Comparison of ENCODE assay signal across 10 mouse cellular contexts in the genomic region with DNA sequence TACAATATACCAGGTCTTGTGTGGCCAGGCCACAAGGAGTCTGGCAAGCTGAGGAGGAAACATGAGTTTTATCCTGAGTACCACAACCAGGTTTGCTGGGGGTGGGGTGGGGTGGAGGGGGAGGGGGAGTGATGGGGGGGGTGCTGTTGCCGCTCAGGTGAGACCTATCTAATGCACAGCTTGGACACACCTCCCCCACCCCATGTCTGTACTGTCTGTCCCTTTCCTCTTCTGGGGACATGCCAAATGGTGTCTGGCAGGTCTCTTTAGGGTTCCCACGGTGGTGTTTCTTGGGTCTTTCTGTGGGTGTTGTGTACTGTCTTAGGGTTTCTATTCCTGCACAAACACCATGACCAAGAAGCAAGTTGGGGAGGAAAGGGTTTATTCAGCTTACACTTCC. TPM values are rescaled to one million over a fixed set of nuclear protein-coding genes. Genes with fewer than 3 reads are reported as not detected.
DNase-seq lines count a peak whose midpoint lies in the region; ATAC-seq and TF ChIP-seq lines count a peak whose summit lies in the region.
"Had no signal": no experiment of that assay in that cellular context is flagged by ENCODE, and none has a peak within 500 bp of the region (broad histone marks: within the 10 kb centered on the region; RNA-seq: fewer than 3 reads in every experiment).

No protein-coding gene starts in this region.

- TF ChIP-seq POLR2A in kidney, adult 2 months (IDR thresholded peaks at IDR 0.05; ENCODE audit: low read depth, low read length) = no peak

- peak; percentile 71 for DNase-seq in cerebellum, adult 11-12 months
- DNase-seq in heart, adult 18-20 months = no peak
- DNase-seq in neural tube, embryonic 10.5 days (ENCODE audit: extremely low spot score, low spot score) = no peak
- DNase-seq in testis, postnatal 10 days (ENCODE audit: low spot score) = no peak
- DNase-seq in kidney, adult 2 months = no peak

- no peak overlapping the region for H3K27ac ChIP-seq in heart, embryonic 11.5 days (ENCODE audit: low read depth, low read length)
- H3K27ac ChIP-seq in neural tube, embryonic 13.5 days (replicated peaks) = peak overlapping the region; percentile 71
- H3K27ac ChIP-seq in kidney, adult 2 months (ENCODE audit: insufficient read depth, low read depth, low read length) = no peak overlapping the region

- no peak for TF ChIP-seq CTCF in kidney, adult 2 months (conservative IDR thresholded peaks at IDR 0.05; ENCODE audit: insufficient read depth, insufficient read length, low read depth, low read length)

- peaks cover 26% of the 10 kb centered on the region for H3K4me1 ChIP-seq in heart, embryonic 11.5 days (ENCODE audit: control insufficient read depth, insufficient read depth, low read length)
- H3K4me1 ChIP-seq in neural tube, embryonic 13.5 days (replicated peaks) = peaks cover 77% of the 10 kb centered on the region
- H3K4me1 ChIP-seq in kidney, adult 2 months (ENCODE audit: control insufficient read depth, insufficient read depth, low read length) = no peaks in the 10 kb centered on the region; the same call in 1 of the 2 replicates

- no peaks in the 10 kb centered on the region for H3K36me3 ChIP-seq in heart, embryonic 11.5 days (ENCODE audit: control insufficient read depth, insufficient read depth, low read length)
- peaks cover 6% of the 10 kb centered on the region; the same call in 1 of the 2 replicates for H3K36me3 ChIP-seq in neural tube, embryonic 13.5 days
- H3K36me3 ChIP-seq in kidney, adult 2 months (ENCODE audit: control insufficient read depth, insufficient read depth, low read length) = no peaks in the 10 kb centered on the region
- H3K36me3 ChIP-seq: intestine, embryonic 15.5 days had no signal

- ATAC-seq in cerebellum, adult (ENCODE audit: insufficient number of reproducible peaks, low FRiP score, low TSS enrichment) = no peak
- no peak for ATAC-seq in heart, embryonic 11.5 days (replicated peaks; ENCODE audit: insufficient number of reproducible peaks, low FRiP score, low TSS enrichment)
- ATAC-seq in neural tube, embryonic 13.5 days (ENCODE audit: low read depth) = no peak
- ATAC-seq: intestine, embryonic 15.5 days had no signal

- 72% methylated on average over 2 of the region's 2 CpGs for WGBS in heart, embryonic 11.5 days (ENCODE audit: insufficient replicate concordance)
- 79% methylated on average over 2 of the region's 2 CpGs for WGBS in neural tube, embryonic 13.5 days
- 54% methylated on average over 2 of the region's 2 CpGs for WGBS in kidney, adult 2 months

- no peaks in the 10 kb centered on the region for H3K9me3 ChIP-seq in heart, embryonic 11.5 days (replicated peaks; ENCODE audit: control insufficient read depth, low read length)
- no peaks in the 10 kb centered on the region for H3K9me3 ChIP-seq in neural tube, embryonic 13.5 days
- H3K9me3 ChIP-seq: heart, embryonic 10.5 days; intestine, embryonic 15.5 days had no signal

- no peak overlapping the region for H3K9ac ChIP-seq in heart, embryonic 11.5 days (ENCODE audit: low read depth, low read length)
- H3K9ac ChIP-seq in neural tube, embryonic 13.5 days = no peak overlapping the region
- H3K9ac ChIP-seq: intestine, embryonic 15.5 days had no signal

- H3K4me3 ChIP-seq in heart, embryonic 11.5 days (ENCODE audit: low read depth, low read length) = no peak overlapping the region
- H3K4me3 ChIP-seq in neural tube, embryonic 13.5 days = no peak overlapping the region
- no peak overlapping the region for H3K4me3 ChIP-seq in kidney, adult 2 months (ENCODE audit: insufficient read depth, low read depth, low read length)
- H3K4me3 ChIP-seq: heart, embryonic 10.5 days; intestine, embryonic 15.5 days had no signal

- no peaks in the 10 kb centered on the region for H3K27me3 ChIP-seq in heart, embryonic 11.5 days (ENCODE audit: control insufficient read depth, insufficient read depth, low read length)
- H3K27me3 ChIP-seq in neural tube, embryonic 13.5 days = no peaks in the 10 kb centered on the region
- no peaks in the 10 kb centered on the region for H3K27me3 ChIP-seq in kidney, adult 2 months (replicated peaks; ENCODE audit: control insufficient read depth, insufficient read depth, low read length)
- H3K27me3 ChIP-seq: intestine, embryonic 15.5 days had no signal

- H3K4me2 ChIP-seq in heart, embryonic 11.5 days = 0 out of 2 replicates have a peak overlapping the region, but pooled peaks have one; percentile 30
- 0 out of 2 replicates have a peak overlapping the region, but pooled peaks have one; percentile 87 for H3K4me2 ChIP-seq in neural tube, embryonic 13.5 days
- H3K4me2 ChIP-seq: intestine, embryonic 15.5 days had no signal

RNA-seq across cellular contexts. Expression of a gene that starts 4.5 kb away (rescaled TPM):
- polyA plus RNA-seq in heart, embryonic 11.5 days (2014; fragmentation: Nextera tagmentation; extraction: Ambion mirVana) = 7.9 TPM in 2 replicates
- 10 to 100 TPM; 20.9 to 21.3 TPM for total RNA-seq in heart, adult 18-20 months (2021)
- 30.6 TPM in 2 replicates for polyA plus RNA-seq in neural tube, embryonic 13.5 days (2015; fragmentation: Nextera tagmentation; extraction: Ambion mirVana)
- 43.5 and 46.7 TPM in 2 replicates for polyA plus RNA-seq in kidney, adult 2 months (2012; rRNA removed)

RNA-seq across cellular contexts. Expression of a gene that starts 44.3 kb away (rescaled TPM):
- 5.1 and 5.6 TPM in 2 replicates for polyA plus RNA-seq in heart, embryonic 11.5 days (2014; fragmentation: Nextera tagmentation; extraction: Ambion mirVana)
- total RNA-seq in heart, adult 18-20 months (2021) = 1 to 10 TPM; 2.6 to 6.9 TPM
- 12.5 and 14.2 TPM in 2 replicates for polyA plus RNA-seq in neural tube, embryonic 13.5 days (2015; fragmentation: Nextera tagmentation; extraction: Ambion mirVana)
- 16.7 and 18.5 TPM in 2 replicates for polyA plus RNA-seq in kidney, adult 2 months (2012; rRNA removed)

RNA-seq across cellular contexts. Expression of a gene that starts 51.3 kb away (rescaled TPM):
- polyA plus RNA-seq in heart, embryonic 11.5 days (2014; fragmentation: Nextera tagmentation; extraction: Ambion mirVana) = 105 and 137 TPM in 2 replicates
- 10 to 100 TPM; 42.0 to 43.1 TPM for total RNA-seq in heart, adult 18-20 months (2021)
- polyA plus RNA-seq in neural tube, embryonic 13.5 days (2015; fragmentation: Nextera tagmentation; extraction: Ambion mirVana) = 34.4 and 37.7 TPM in 2 replicates
- polyA plus RNA-seq in kidney, adult 2 months (2012; rRNA removed) = 12.6 and 18.0 TPM in 2 replicates
